Mouse (Mus musculus) spleen, adult 18-20 months (tissue): Measurements from ENCODE around the gene Anks4b.

ENCODE experiments used
- DNase-seq, 2 experiments: peaks; one replicate each; pipeline ENCODE4 v3.0.0; 2022; ENCODE audit warnings: mixed read lengths in 2 of 2

The Anks4b gene

DNA sequence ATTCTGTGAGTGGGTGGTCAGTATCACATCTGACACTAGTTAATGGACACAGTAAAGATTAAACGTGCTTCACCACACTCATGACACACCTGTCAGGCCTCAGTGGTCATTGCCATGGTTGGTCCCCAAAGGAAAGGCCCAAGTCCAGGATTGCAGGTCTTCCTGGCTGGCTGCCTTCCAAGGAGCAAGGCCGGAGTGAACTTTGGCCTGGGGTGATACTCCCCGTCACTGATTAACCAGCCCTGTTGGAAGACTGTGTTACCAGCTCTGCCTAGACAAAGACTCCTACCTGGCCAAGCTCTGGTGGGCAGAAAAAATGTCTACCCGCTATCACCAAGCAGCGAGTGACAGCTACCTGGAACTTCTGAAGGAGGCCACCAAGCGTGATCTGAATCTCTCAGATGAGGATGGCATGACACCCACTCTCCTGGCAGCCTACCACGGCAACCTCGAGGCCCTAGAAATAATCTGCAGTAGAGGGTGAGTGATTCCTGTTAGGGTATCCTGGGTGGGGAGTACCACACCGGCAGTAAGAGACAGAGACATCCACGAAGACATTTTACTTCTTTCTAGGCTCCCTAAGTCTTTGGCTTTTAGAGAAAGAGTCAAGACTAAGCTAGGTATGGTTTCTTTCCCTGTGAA, at the start of gene Anks4b:
Gene Anks4b (plus strand): TSS at position 256 of the 642 bp plus-strand sequence.
- no peak for DNase-seq

DNA sequence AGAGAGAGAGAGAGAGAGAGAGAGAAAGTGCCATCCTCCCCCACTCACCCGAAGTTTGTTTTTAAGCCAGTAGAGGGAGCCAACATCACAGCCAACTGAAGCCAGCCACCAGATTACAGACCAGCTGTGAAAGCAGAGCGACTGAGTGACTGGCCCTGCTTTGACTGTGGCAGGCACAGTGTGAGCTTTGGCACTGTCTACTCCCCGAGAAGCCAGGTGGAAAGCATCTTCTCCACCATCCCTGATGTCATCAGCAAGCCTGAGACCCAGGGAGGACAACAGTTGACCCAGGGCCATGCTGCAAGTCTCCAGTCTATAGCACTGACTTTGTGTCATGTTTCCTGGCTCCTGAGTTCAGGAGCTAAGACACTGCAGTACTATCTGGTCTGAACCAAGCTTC, 48.8 kb upstream of the Anks4b start:
- DNase-seq, result peak in 1 of 2 experiments; percentile 18

GRCm38 (mm10) chr7:120126976-120127685, 46.5 kb upstream of the Anks4b start:
- no peak for DNase-seq

DNA sequence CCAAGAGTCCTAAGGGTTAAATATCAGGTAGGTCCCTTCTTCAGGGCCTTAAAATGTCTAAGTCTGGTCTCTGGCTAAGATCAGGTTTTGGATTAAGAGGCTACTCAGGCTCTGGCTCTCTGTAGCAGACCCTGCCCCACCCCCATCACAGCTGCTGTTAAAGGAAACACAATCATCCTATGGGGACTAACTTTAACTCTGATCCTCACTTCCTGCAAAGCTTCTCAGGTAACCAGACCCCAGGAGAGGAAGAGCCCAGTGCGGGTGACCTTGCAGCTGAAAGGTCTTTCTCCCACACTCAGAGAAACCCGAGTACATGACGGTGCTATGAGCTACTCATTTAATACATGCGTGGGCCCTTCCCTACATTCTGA, 46.0 kb upstream of the Anks4b start:
- no peak for DNase-seq

DNA sequence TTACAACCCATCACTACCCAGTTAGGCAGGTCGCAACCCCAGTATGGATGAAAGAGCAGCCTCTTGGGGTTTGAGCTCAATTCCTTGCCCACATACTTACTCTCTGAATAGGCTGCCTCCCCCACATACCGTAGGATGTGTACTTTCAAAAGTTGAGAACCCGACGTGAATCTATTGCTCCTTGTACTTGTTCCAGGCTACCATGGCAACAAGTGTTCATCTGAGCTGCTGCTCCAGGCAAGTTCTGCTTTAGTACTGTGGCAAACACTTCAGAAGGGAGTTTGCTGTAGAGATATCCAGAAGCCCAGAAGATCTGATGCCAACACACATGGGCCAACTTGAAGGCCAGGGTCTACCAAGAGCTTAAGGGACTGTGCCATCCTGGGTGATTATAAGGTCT, 44.7 kb upstream of the Anks4b start:
- no peak for DNase-seq

- DNase-seq, result no peak
Observed at GRCm38 (mm10) chr7:120142743-120143142, 30.9 kb upstream of the Anks4b start.

DNA sequence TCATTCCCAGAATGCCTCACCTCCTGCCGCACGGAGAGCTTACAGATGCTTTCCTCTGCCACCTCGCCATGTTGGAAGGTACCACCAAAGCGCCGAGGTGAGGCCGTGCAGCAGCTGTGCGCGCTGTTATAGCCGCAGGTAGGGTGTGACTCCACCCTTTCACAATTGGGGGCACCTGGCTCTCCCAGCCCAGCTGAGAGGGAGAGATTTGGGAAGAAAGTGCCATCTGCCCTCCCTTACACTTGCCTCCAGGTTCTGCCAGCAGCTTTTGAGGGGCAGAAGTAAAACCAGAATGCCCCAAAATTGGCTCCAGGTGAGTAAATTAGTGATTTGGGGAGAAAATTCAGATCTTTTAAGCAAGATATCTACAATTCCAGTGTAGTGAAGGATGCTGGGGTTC, 28.5 kb upstream of the Anks4b start, which contains the start of gene Zp2:
Gene Zp2 (minus strand): TSS at position 101 of the 400 bp plus-strand sequence.
- DNase-seq, result no peak

- DNase-seq, result no peak
Observed at GRCm38 (mm10) chr7:120150257-120150656, 23.4 kb upstream of the Anks4b start.

DNA sequence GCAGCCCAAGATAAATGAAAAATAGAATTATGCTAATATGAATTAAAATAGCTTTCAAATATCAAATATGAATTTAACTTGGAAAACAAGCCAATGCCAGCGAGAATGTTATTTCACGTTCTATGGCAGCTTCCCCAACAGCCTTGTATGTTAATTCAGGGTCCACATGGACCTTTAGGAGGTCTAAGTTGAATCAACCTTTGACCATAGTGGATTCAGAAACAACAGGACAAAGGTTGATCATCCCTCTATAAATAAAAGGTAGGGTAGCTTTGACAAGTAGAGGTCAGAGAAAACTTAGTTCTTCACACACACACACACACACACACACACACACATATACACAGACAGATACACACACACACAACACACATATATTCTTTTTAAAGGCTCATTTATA, 22.8 kb upstream of the Anks4b start:
- no peak for DNase-seq

DNA sequence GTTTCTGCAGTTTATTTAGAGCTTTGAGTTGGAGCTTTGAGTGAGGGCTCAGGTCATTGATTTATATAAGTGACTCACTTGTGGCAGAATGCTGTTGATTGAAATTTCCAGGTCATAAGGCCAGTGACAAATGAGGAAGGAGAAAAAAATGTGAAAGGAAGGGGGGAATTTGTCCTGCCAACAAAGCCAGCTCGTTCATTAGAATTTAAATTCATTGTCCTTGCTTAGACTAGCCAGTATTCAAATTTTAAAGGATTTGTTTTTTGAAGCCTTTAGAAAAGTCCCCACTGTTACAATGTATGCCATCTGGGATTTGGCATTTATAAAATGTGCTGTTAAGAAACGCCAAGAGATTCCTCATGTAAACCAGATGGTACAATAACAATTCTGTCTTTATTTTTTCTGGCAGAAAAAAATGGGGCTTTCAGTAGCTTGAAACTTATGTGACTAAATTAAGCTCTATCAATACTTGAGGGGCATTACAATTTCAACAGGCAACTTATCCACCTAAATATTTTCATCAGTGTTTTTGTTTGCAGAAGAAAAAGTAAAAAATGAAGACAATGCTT, 16.7 kb upstream of the Anks4b start:
- DNase-seq, result no peak

DNA sequence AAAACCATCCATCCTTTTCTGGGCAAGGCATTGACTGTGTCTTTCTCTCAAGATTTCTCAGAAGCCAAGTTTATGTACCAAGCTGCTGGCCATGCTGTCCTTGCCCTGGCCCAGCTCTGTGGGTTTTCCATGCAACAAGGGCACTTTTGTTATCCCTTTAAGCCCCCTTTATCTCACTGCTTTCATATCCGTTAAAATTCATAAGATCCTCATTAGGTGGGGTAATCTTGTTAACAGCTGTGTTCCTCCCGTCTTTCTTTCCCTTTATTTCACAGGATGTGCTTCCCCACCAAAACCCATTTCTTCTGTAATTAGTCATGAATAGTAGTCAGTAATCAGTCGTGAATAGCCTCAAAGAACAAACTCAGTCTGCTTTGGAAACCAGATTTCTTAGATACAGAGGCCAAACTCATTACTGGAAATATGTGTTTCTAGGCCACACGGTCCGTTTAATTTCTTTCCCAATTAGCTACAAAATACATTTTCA, 16.0 kb upstream of the Anks4b start:
- no peak for DNase-seq

- DNase-seq, result no peak
Observed at GRCm38 (mm10) chr7:120158121-120158613, 15.5 kb upstream of the Anks4b start.

- no peak for DNase-seq
Observed at GRCm38 (mm10) chr7:120163581-120164251, 9.9 kb upstream of the Anks4b start.

DNA sequence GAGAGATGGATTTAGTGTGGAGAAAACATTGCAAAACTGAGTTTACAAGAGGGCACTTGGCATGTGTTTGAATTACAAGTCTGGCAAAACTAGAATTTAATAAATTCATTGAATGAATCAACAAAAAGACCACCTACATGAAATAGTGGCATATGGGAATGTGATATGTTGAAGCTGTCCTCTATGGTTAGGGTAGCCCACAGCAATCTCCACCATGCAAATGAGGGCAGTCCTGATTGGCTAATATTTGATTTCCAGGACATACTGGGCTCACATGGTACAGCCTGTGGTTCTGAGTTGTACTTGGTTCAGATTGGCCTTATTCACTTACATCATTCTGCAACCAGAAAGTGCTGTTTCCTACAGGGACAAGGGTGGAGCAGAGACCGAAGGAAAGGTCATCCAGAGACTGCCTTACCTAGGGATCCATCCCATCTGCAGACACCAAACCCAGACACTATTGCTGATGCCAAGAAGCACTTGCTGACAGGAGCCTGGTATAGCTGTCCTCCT, 1.4 kb upstream of the Anks4b start:
- DNase-seq, result no peak

DNA sequence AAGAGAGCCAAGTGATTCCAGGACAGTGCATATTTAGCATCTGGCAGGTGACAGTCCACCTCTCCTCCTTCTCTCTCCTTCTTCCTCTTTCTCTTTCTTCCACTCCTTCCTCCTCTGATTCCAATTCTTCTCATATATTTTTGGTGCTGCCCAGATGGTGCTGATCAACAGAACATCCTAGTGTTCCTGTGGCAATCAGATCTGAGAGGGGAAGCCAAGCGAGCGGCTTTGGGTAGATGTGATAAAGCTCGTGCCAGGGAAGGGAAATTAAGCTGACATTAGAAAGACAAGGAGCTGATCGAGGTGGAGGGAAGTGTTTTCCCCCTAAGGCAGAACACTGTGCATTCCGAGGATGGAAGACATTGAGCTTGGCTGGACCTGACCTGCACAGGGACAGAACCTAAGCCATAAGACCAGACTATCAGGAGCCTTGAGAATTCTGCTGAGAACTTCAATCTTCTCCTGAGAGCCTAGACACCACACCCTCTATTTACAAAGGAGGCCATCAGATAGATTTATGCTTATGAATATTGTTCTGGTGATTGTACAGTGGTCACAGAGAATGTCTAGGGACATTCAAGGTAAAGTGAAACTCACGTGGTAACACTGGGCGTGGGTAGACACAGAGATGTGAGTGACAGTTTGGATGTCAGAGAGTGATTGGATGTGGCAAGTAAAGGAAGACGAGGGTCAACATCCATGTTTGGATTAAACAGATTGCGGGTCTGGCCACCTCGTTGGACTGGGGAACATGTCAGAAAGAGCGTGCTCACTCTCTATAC, 1.3 kb downstream of the Anks4b start:
- no peak for DNase-seq

GRCm38 (mm10) chr7:120177611-120178010, 4.0 kb downstream of the Anks4b start:
- DNase-seq, result no peak

DNA sequence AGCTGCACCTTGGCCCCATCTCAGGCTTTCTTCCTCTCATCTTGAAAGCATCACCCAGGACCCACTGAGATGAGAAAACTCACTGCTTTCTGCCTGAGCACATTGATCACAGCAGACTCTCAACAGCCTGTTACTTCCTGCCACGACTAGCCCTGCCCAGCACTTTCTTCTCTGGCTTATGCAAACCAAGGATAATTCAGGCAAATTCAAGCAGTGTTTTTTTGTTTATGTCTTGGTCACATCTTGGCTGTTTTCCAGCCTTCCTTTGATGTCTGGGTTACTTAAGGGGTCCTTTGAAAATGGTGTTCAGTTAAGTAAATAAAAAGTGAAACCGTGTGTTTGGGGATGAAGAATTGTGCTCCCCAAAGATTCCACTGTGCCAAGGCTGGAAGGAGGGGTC, 5.3 kb downstream of the Anks4b start:
- no peak for DNase-seq

DNA sequence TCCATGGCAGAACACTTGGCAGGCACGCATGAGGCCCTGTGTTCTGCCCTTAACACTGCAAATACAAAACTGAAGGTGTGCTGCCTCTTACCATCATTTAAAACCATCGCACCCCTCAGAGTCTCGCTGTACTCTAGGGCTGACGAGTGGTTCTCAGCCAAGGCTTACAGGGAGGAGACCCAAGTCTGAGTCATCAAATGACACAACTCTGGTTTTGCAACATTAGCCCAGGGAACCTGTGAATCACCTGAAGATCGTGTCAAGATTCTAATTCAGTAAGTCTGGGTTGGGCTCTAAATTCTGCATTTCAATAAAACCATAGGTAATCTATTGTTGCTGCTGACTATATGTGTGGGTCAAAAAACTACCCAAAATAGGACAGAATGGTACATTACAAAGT, 6.9 kb downstream of the Anks4b start:
- no peak for DNase-seq

GRCm38 (mm10) chr7:120181401-120182230, 8.0 kb downstream of the Anks4b start:
- no peak for DNase-seq

DNA sequence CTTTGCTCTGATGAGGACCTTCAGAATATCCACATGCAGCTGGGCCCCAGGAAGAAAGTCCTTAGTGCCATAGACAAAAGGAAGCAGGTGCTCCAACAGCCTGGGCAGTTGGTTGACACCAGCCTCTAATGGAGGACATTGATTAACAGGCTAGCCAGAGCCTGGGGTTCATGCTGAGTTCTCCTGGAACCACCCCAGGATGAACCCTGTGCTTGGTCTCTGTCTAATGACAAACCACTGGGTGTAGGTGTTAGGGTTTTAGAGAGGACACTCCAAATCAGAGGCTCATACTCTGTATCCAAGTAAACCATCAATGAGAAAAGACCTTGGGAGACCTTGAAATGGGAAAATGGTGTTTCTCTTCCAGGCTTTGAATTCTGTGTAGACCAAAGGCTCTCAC, 9.2 kb downstream of the Anks4b start:
- DNase-seq, result no peak

DNA sequence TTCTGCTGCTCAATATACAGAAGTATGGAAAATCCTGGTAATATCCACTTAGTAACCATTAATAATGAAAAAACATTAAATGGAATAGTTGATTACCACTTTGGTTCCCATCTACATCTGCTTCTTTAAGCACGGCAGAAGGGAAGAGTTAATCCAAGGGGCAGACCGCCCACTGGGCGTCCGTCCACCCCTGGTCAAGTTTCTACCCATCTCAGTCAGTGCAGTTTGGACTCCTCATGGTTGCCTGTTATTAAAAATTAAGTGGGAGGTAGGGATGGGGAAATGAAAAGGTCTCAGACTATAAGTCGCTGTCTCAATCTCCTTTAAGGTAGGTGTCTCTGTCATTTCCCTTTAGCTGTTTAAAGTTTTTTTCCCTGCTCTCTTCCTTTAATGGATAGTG, 15.3 kb downstream of the Anks4b start:
- no peak for DNase-seq
